Mouse (Mus musculus): ENCODE results near the gene Zfp768. TPM values are rescaled to one million over a fixed set of nuclear protein-coding genes. Genes with fewer than 3 reads are reported as not detected.
A peak's percentile ranks its signal among the peaks of the same experiment; 100 is the strongest.

The Zfp768 gene
- total and polyA plus RNA-seq, 2 experiments = 7.7 to 28.0 TPM

- Histone ChIP-seq H3K27ac (replicated peaks; ENCODE audit: insufficient read depth, low read depth, low read length) (no peak overlapping the region), H3K27me3 (ENCODE audit: control insufficient read depth, insufficient read depth, low read length) (no peaks in the 10 kb centered on the region), H3K4me3 (ENCODE audit: insufficient read depth, low read depth, low read length) (no peak overlapping the region), H3K9ac (ENCODE audit: low read depth, low read length) (no peak overlapping the region), H3K79me2 (ENCODE audit: control insufficient read depth, insufficient read depth, low read length) (no peaks in the 10 kb centered on the region), H3K4me1 (ENCODE audit: control insufficient read depth, insufficient read depth, low read length) (peaks cover 4% of the 10 kb centered on the region; the same call in 1 of the 2 replicates), H3K36me3 (ENCODE audit: control insufficient read depth, insufficient read depth, low read length) (no peaks in the 10 kb centered on the region)
- TF ChIP-seq CTCF (IDR thresholded peaks at IDR 0.05; ENCODE audit: low read depth, low read length) (no peak), POLR2A (IDR thresholded peaks at IDR 0.05; ENCODE audit: extremely low read depth, insufficient read depth, low read length) (no peak)
- WGBS = 89% methylated on average over 6 of the region's 6 CpGs
- no peak for DNase-seq (ENCODE audit: extremely low read depth, low read depth, low spot score)
Observed at GRCm38 (mm10) chr7:127333240-127333639, 12.1 kb downstream of the Zfp768 start.

- DNase-seq (ENCODE audit: extremely low read depth, low read depth, low spot score) = no peak
- Histone ChIP-seq H3K36me3 (ENCODE audit: control insufficient read depth, insufficient read depth, low read length) (no peaks in the 10 kb centered on the region), H3K4me1 (ENCODE audit: control insufficient read depth, insufficient read depth, low read length) (no peaks in the 10 kb centered on the region), H3K27me3 (ENCODE audit: control insufficient read depth, insufficient read depth, low read length) (no peaks in the 10 kb centered on the region), H3K27ac (replicated peaks; ENCODE audit: insufficient read depth, low read depth, low read length) (no peak overlapping the region), H3K4me3 (ENCODE audit: insufficient read depth, low read depth, low read length) (no peak overlapping the region), H3K9ac (ENCODE audit: low read depth, low read length) (no peak overlapping the region), H3K79me2 (ENCODE audit: control insufficient read depth, insufficient read depth, low read length) (no peaks in the 10 kb centered on the region)
- no peak for TF ChIP-seq CTCF (IDR thresholded peaks at IDR 0.05; ENCODE audit: low read depth, low read length)
- no peak for TF ChIP-seq POLR2A (IDR thresholded peaks at IDR 0.05; ENCODE audit: extremely low read depth, insufficient read depth, low read length)
- 73% methylated on average over 2 of the region's 2 CpGs for WGBS
Observed at GRCm38 (mm10) chr7:127326685-127327084, 18.7 kb downstream of the Zfp768 start.

GRCm38 (mm10) chr7:127325550-127325949, 19.8 kb downstream of the Zfp768 start:
- no peak for TF ChIP-seq POLR2A (IDR thresholded peaks at IDR 0.05; ENCODE audit: extremely low read depth, insufficient read depth, low read length)
- no peak for TF ChIP-seq CTCF (IDR thresholded peaks at IDR 0.05; ENCODE audit: low read depth, low read length)
- H3K4me3 ChIP-seq (ENCODE audit: insufficient read depth, low read depth, low read length) = no peak overlapping the region
- no peak overlapping the region for H3K27ac ChIP-seq (replicated peaks; ENCODE audit: insufficient read depth, low read depth, low read length)
- no peak overlapping the region for H3K9ac ChIP-seq (ENCODE audit: low read depth, low read length)
- H3K27me3 ChIP-seq (ENCODE audit: control insufficient read depth, insufficient read depth, low read length) = no peaks in the 10 kb centered on the region
- DNase-seq (ENCODE audit: extremely low read depth, low read depth, low spot score) = no peak
- no peaks in the 10 kb centered on the region for H3K79me2 ChIP-seq (ENCODE audit: control insufficient read depth, insufficient read depth, low read length)
- WGBS = 89% methylated on average over 8 of the region's 8 CpGs
- H3K4me1 ChIP-seq (ENCODE audit: control insufficient read depth, insufficient read depth, low read length) = no peaks in the 10 kb centered on the region
- H3K36me3 ChIP-seq (ENCODE audit: control insufficient read depth, insufficient read depth, low read length) = no peaks in the 10 kb centered on the region

GRCm38 (mm10) chr7:127324944-127325343, 20.4 kb downstream of the Zfp768 start:
- H3K4me3 ChIP-seq (ENCODE audit: insufficient read depth, low read depth, low read length) = no peak overlapping the region
- no peaks in the 10 kb centered on the region for H3K27me3 ChIP-seq (ENCODE audit: control insufficient read depth, insufficient read depth, low read length)
- TF ChIP-seq CTCF (IDR thresholded peaks at IDR 0.05; ENCODE audit: low read depth, low read length) (no peak), POLR2A (IDR thresholded peaks at IDR 0.05; ENCODE audit: extremely low read depth, insufficient read depth, low read length) (no peak)
- H3K79me2 ChIP-seq (ENCODE audit: control insufficient read depth, insufficient read depth, low read length) = no peaks in the 10 kb centered on the region
- no peak for DNase-seq (ENCODE audit: extremely low read depth, low read depth, low spot score)
- no peak overlapping the region for H3K9ac ChIP-seq (ENCODE audit: low read depth, low read length)
- H3K4me1 ChIP-seq (ENCODE audit: control insufficient read depth, insufficient read depth, low read length) = no peaks in the 10 kb centered on the region
- 93% methylated on average over 7 of the region's 7 CpGs for WGBS
- H3K27ac ChIP-seq (replicated peaks; ENCODE audit: insufficient read depth, low read depth, low read length) = no peak overlapping the region
- H3K36me3 ChIP-seq (ENCODE audit: control insufficient read depth, insufficient read depth, low read length) = no peaks in the 10 kb centered on the region

GRCm38 (mm10) chr7:127322085-127322484, 23.3 kb downstream of the Zfp768 start:
- no peak for TF ChIP-seq POLR2A (IDR thresholded peaks at IDR 0.05; ENCODE audit: extremely low read depth, insufficient read depth, low read length)
- TF ChIP-seq CTCF (IDR thresholded peaks at IDR 0.05; ENCODE audit: low read depth, low read length) = peak; percentile 56
- no peaks in the 10 kb centered on the region for H3K27me3 ChIP-seq (ENCODE audit: control insufficient read depth, insufficient read depth, low read length)
- H3K4me3 ChIP-seq (ENCODE audit: insufficient read depth, low read depth, low read length) = no peak overlapping the region
- no peaks in the 10 kb centered on the region for H3K4me1 ChIP-seq (ENCODE audit: control insufficient read depth, insufficient read depth, low read length)
- DNase-seq (ENCODE audit: extremely low read depth, low read depth, low spot score) = no peak
- 31% methylated on average over 5 of the region's 5 CpGs for WGBS
- no peak overlapping the region for H3K27ac ChIP-seq (replicated peaks; ENCODE audit: insufficient read depth, low read depth, low read length)
- no peaks in the 10 kb centered on the region for H3K79me2 ChIP-seq (ENCODE audit: control insufficient read depth, insufficient read depth, low read length)
- H3K36me3 ChIP-seq (ENCODE audit: control insufficient read depth, insufficient read depth, low read length) = no peaks in the 10 kb centered on the region
- no peak overlapping the region for H3K9ac ChIP-seq (ENCODE audit: low read depth, low read length)

GRCm38 (mm10) chr7:127321106-127321505, 24.3 kb downstream of the Zfp768 start:
- H3K27ac ChIP-seq (replicated peaks; ENCODE audit: insufficient read depth, low read depth, low read length) = no peak overlapping the region
- H3K36me3 ChIP-seq (ENCODE audit: control insufficient read depth, insufficient read depth, low read length) = no peaks in the 10 kb centered on the region
- WGBS = 71% methylated on average over 4 of the region's 4 CpGs
- no peaks in the 10 kb centered on the region for H3K27me3 ChIP-seq (ENCODE audit: control insufficient read depth, insufficient read depth, low read length)
- TF ChIP-seq CTCF (IDR thresholded peaks at IDR 0.05; ENCODE audit: low read depth, low read length) (no peak), POLR2A (IDR thresholded peaks at IDR 0.05; ENCODE audit: extremely low read depth, insufficient read depth, low read length) (no peak)
- H3K79me2 ChIP-seq (ENCODE audit: control insufficient read depth, insufficient read depth, low read length) = no peaks in the 10 kb centered on the region
- no peak overlapping the region for H3K4me3 ChIP-seq (ENCODE audit: insufficient read depth, low read depth, low read length)
- no peak overlapping the region for H3K9ac ChIP-seq (ENCODE audit: low read depth, low read length)
- H3K4me1 ChIP-seq (ENCODE audit: control insufficient read depth, insufficient read depth, low read length) = no peaks in the 10 kb centered on the region
- DNase-seq (ENCODE audit: extremely low read depth, low read depth, low spot score) = no peak
